ENCODE assay signal across 8 mouse cellular contexts in genomic region chr4:111687613-111688012, GRCm38 (mm10). TPM values are rescaled to one million over a fixed set of nuclear protein-coding genes. Genes with fewer than 3 reads are reported as not detected.
DNase-seq lines count a peak whose midpoint lies in the region; ATAC-seq and TF ChIP-seq lines count a peak whose summit lies in the region.

No protein-coding gene starts in this region.

- TF ChIP-seq POLR2A in testis, adult 2 months (IDR thresholded peaks at IDR 0.05; ENCODE audit: control insufficient read depth, low read depth, low read length): no peak

- peak overlapping the region; percentile 29 for H3K4me2 ChIP-seq in forebrain, embryonic 12.5 days
- H3K4me2 ChIP-seq in liver, postnatal 0 days (ENCODE audit: low read depth, low read length): peak overlapping the region; percentile 64
- H3K4me2 ChIP-seq in neural tube, embryonic 13.5 days: peak overlapping the region; percentile 41

- H3K9ac ChIP-seq in forebrain, embryonic 12.5 days: no peak overlapping the region
- H3K9ac ChIP-seq in liver, postnatal 0 days (replicated peaks): no peak overlapping the region
- H3K9ac ChIP-seq in neural tube, embryonic 13.5 days: no peak overlapping the region

- H3K36me3 ChIP-seq in C2C12 (ENCODE audit: control insufficient read depth, insufficient read depth): no peaks in the 10 kb centered on the region
- no peaks in the 10 kb centered on the region for H3K36me3 ChIP-seq in forebrain, embryonic 12.5 days (replicated peaks)
- H3K36me3 ChIP-seq in liver, postnatal 0 days (replicated peaks; ENCODE audit: insufficient read depth, low read length): no peaks in the 10 kb centered on the region
- no peaks in the 10 kb centered on the region for H3K36me3 ChIP-seq in neural tube, embryonic 13.5 days
- H3K36me3 ChIP-seq in testis, adult 2 months (ENCODE audit: control insufficient read depth, insufficient read depth, low read length): no peaks in the 10 kb centered on the region

- no peak for TF ChIP-seq EP300 in liver, postnatal 0 days (IDR thresholded peaks at IDR 0.05; ENCODE audit: low read depth)

- WGBS in forebrain, embryonic 12.5 days: 11% methylated on average over 6 of the region's 6 CpGs
- WGBS in liver, postnatal 0 days (ENCODE audit: insufficient replicate concordance): 15% methylated on average over 6 of the region's 6 CpGs
- 15% methylated on average over 6 of the region's 6 CpGs for WGBS in neural tube, embryonic 13.5 days

- H3K9me3 ChIP-seq in forebrain, embryonic 12.5 days: no peaks in the 10 kb centered on the region
- H3K9me3 ChIP-seq in liver, postnatal 0 days (ENCODE audit: low read length): no peaks in the 10 kb centered on the region
- H3K9me3 ChIP-seq in neural tube, embryonic 13.5 days: no peaks in the 10 kb centered on the region

- H3K4me1 ChIP-seq in forebrain, embryonic 12.5 days: peaks cover 24% of the 10 kb centered on the region
- no peaks in the 10 kb centered on the region for H3K4me1 ChIP-seq in liver, postnatal 0 days (ENCODE audit: insufficient read depth)
- H3K4me1 ChIP-seq in neural tube, embryonic 13.5 days (replicated peaks): peaks cover 37% of the 10 kb centered on the region
- H3K4me1 ChIP-seq in testis, adult 2 months (ENCODE audit: control insufficient read depth, insufficient read depth, low read length): no peaks in the 10 kb centered on the region

- peak; percentile 69 for TF ChIP-seq CTCF in C2C12 (IDR thresholded peaks at IDR 0.05; ENCODE audit: control insufficient read depth, insufficient read depth, insufficient read length)
- peak; percentile 79 for TF ChIP-seq CTCF in liver, postnatal 0 days (IDR thresholded peaks at IDR 0.05; ENCODE audit: low read depth)
- TF ChIP-seq CTCF in testis, adult 2 months (IDR thresholded peaks at IDR 0.05; ENCODE audit: control insufficient read depth, insufficient read depth, insufficient replicate concordance, low read depth, low read length): peak; percentile 89

- peak; percentile 88 for DNase-seq in brain, adult 2 months (ENCODE audit: low read depth, low spot score)
- peak; percentile 82 to 87 for DNase-seq in heart, postnatal 10 days
- peak; percentile 91 to 92 for DNase-seq in kidney, postnatal 4 days
- DNase-seq in liver, postnatal 0 days: peak; percentile 79

- no peak overlapping the region for H3K27ac ChIP-seq in forebrain, embryonic 12.5 days
- H3K27ac ChIP-seq in liver, postnatal 0 days (ENCODE audit: low read depth): no peak overlapping the region
- no peak overlapping the region for H3K27ac ChIP-seq in neural tube, embryonic 13.5 days (replicated peaks)
- no peak overlapping the region for H3K27ac ChIP-seq in testis, adult 2 months (ENCODE audit: control insufficient read depth, insufficient read depth, low read depth, low read length)

- no peaks in the 10 kb centered on the region for H3K27me3 ChIP-seq in C2C12 (ENCODE audit: control insufficient read depth, insufficient read depth, insufficient read length)
- H3K27me3 ChIP-seq in forebrain, embryonic 12.5 days: peaks cover 19% of the 10 kb centered on the region
- no peaks in the 10 kb centered on the region for H3K27me3 ChIP-seq in liver, postnatal 0 days (ENCODE audit: insufficient read depth, low read length)
- H3K27me3 ChIP-seq in neural tube, embryonic 13.5 days: no peaks in the 10 kb centered on the region
- no peaks in the 10 kb centered on the region for H3K27me3 ChIP-seq in testis, adult 2 months (ENCODE audit: control insufficient read depth, insufficient read depth, low read length)

- H3ac ChIP-seq in C2C12 (ENCODE audit: control insufficient read depth, insufficient read length, low read depth): no peak overlapping the region

- peak; percentile 52; the same call in 1 of the 2 replicates for ATAC-seq in forebrain, embryonic 12.5 days (ENCODE audit: low FRiP score)
- ATAC-seq in liver, postnatal 0 days: 0 out of 2 replicates have a peak, but pooled peaks have one; percentile 44
- ATAC-seq in neural tube, embryonic 13.5 days (ENCODE audit: low read depth): no peak

- H3K79me2 ChIP-seq in C2C12 (ENCODE audit: control insufficient read depth, insufficient read depth): no peaks in the 10 kb centered on the region

- H3K79me3 ChIP-seq in C2C12 (ENCODE audit: low read depth): no peaks in the 10 kb centered on the region

- intact Hi-C loops in heart, postnatal 10 days (cut with DNase I): loop anchor here (1.0 to 10.0 kb wide), 3 partner anchors 31 to 197 kb away; partner anchors contain the start of gene Spata6

- no peak overlapping the region for H3K4me3 ChIP-seq in C2C12 (ENCODE audit: insufficient read depth, poor library complexity, severe bottlenecking)
- no peak overlapping the region for H3K4me3 ChIP-seq in forebrain, embryonic 12.5 days (replicated peaks)
- no peak overlapping the region for H3K4me3 ChIP-seq in liver, postnatal 0 days (ENCODE audit: low read depth, low read length)
- no peak overlapping the region for H3K4me3 ChIP-seq in neural tube, embryonic 13.5 days
- H3K4me3 ChIP-seq in testis, adult 2 months (ENCODE audit: control insufficient read depth, low read depth, low read length): no peak overlapping the region

TF ChIP-seq in C2C12, 6 proteins besides CTCF, POLR2A, EP300 and RAD21:
- TF ChIP-seq FOSL1 (IDR thresholded peaks at IDR 0.05; ENCODE audit: insufficient read depth, low read length, poor library complexity, severe bottlenecking) (no peak), USF1 (IDR thresholded peaks at IDR 0.05; ENCODE audit: low read depth) (no peak)

RNA-seq across cellular contexts. Expression of gene Spata6, which starts 32.2 kb away (rescaled TPM):
- polyA plus RNA-seq in C2C12 (2012; fragmentation: generic; extraction: Trizol): 6.5 TPM
- 17.6 and 18.2 TPM in 2 replicates for polyA plus RNA-seq in forebrain, embryonic 12.5 days (2016; fragmentation: Nextera tagmentation; extraction: Ambion mirVana)
- 10 to 100 TPM; 17.9 to 20.9 TPM for total RNA-seq in heart, postnatal 10 days (2021)
- 3.3 and 3.6 TPM in 2 replicates for polyA plus RNA-seq in liver, postnatal 0 days (2015; fragmentation: Nextera tagmentation; extraction: Ambion mirVana)
- polyA plus RNA-seq in neural tube, embryonic 13.5 days (2015; fragmentation: Nextera tagmentation; extraction: Ambion mirVana): 18.2 and 18.9 TPM in 2 replicates
- polyA plus RNA-seq in testis, adult 2 months (2012; rRNA removed): 943 and 944 TPM in 2 replicates

Comparison
In these comparisons a context has a peak if more than half of its experiments do, and no peak if none do; other contexts are left out.
1. RNA of gene Spata6, which starts 32.2 kb away (polyA plus RNA-seq): 943 to 944 TPM in testis, adult 2 months; 18.2 to 18.9 TPM in neural tube, embryonic 13.5 days, 17.6 to 18.2 TPM in forebrain, embryonic 12.5 days, 6.5 TPM in C2C12 (single experiment) and 3.3 to 3.6 TPM in liver, postnatal 0 days; every median in the first group is over 10 times any median in the second.
2. Peak in every context shown above with its lines, with median percentiles within 50 percentile points of each other: CTCF ChIP-seq, DNase-seq and H3K4me2 ChIP-seq.